Mouse (Mus musculus) kidney, postnatal 0 days (tissue): Measurements from ENCODE around the gene Trappc6a. TPM values are rescaled to one million over a fixed set of nuclear protein-coding genes. Genes with fewer than 3 reads are reported as not detected.

Experiments
- ATAC-seq: fragments of 200-750 bp; cut with Nextera tagmentation; replicated peaks from 2 replicates; pipeline ENCODE4 v1.8.0; 2017; ENCODE audit warnings: low read depth, moderate number of reproducible peaks, moderate TSS enrichment, moderate library complexity; ENCODE audit not compliant: low FRiP score
- DNase-seq: peaks from one replicate; pipeline ENCODE4 v3.0.0-alpha.2; 2016; ENCODE audit warnings: low spot score
- H3K27ac ChIP-seq: fragments of 300-500 bp; sonication (generic); 2 replicates; pipeline ENCODE4 v1.5.1; 2014; ENCODE audit warnings: mild to moderate bottlenecking
- H3K27me3 ChIP-seq: fragments of 300-500 bp; sonication (generic); 2 replicates; pipeline ENCODE4 v1.6.1; 2014; ENCODE audit warnings: low read length, mixed read lengths; ENCODE audit not compliant: insufficient read depth
- H3K36me3 ChIP-seq: fragments of 300-500 bp; sonication (generic); 2 replicates; pipeline ENCODE4 v1.6.1; 2014; ENCODE audit warnings: low read length, mixed read lengths; ENCODE audit not compliant: insufficient read depth
- H3K4me1 ChIP-seq: fragments of 300-500 bp; sonication (generic); replicated peaks from 2 replicates; pipeline ENCODE4 v1.6.1; 2014; ENCODE audit warnings: antibody characterized with exemption, low read length, mixed read lengths; ENCODE audit not compliant: insufficient read depth
- H3K4me2 ChIP-seq: fragments of 300-500 bp; sonication (generic); 2 replicates; pipeline ENCODE4 v1.6.1; 2014; ENCODE audit warnings: mild to moderate bottlenecking, low read length, moderate library complexity, mixed read lengths
- H3K4me3 ChIP-seq: fragments of 300-500 bp; sonication (generic); replicated peaks from 2 replicates; pipeline ENCODE4 v1.5.1; 2014; ENCODE audit warnings: low read depth, low read length
- H3K9ac ChIP-seq: fragments of 300-500 bp; sonication (generic); 2 replicates; pipeline ENCODE4 v1.6.1; 2014; ENCODE audit warnings: low read depth, low read length
- H3K9me3 ChIP-seq: fragments of 300-500 bp; sonication (generic); replicated peaks from 2 replicates; pipeline ENCODE4 v1.6.1; 2016; ENCODE audit warnings: low read length, inconsistent platforms, mixed read lengths
- CTCF ChIP-seq: IDR thresholded peaks from 2 replicates; pipeline ENCODE4 v1.5.1; 2016; ENCODE audit warnings: antibody characterized with exemption, low read depth, mild to moderate bottlenecking, moderate library complexity
- WGBS: fragments of 180-500 bp; shearing (Covaris S2); extraction: QIAGEN DNeasy Blood & Tissue Kit; methylation state at CpG from one replicate; pipeline ENCODE4 v1.1.7; 2014; 5-methylcytosine and 5-hydroxymethylcytosine counted together
- polyA plus RNA-seq: library from polyadenylated mRNA; unstranded; fragments of >200 nt; fragmentation: Nextera tagmentation; extraction: Ambion mirVana; gene quantifications from 2 replicates; pipeline ENCODE4 v1.2.1, GENCODE M21; 2015

Gene Trappc6a
- polyA plus RNA-seq, 1 experiment from 2014 or later: 91.7 TPM

GRCm38 (mm10) chr7:19485488-19485887, 22.7 kb upstream of the Trappc6a start:
- no peak overlapping the region for H3K27ac ChIP-seq

GRCm38 (mm10) chr7:19486549-19486948, 21.6 kb upstream of the Trappc6a start:
- ATAC-seq (no peak), DNase-seq (no peak)
- H3K36me3 ChIP-seq: no peaks in the 10 kb centered on the region
- no peak overlapping the region for H3K4me3 ChIP-seq
- no peak for TF ChIP-seq CTCF
- H3K4me2 ChIP-seq: no peak overlapping the region
- H3K9me3 ChIP-seq: no peaks in the 10 kb centered on the region
- no peak overlapping the region for H3K27ac ChIP-seq
- peaks cover 17% of the 10 kb centered on the region for H3K27me3 ChIP-seq
- 94% methylated on average over 7 of the region's 7 CpGs for WGBS
- no peaks in the 10 kb centered on the region; the same call in 1 of the 2 replicates for H3K4me1 ChIP-seq
- H3K9ac ChIP-seq: no peak overlapping the region

More at GRCm38 (mm10) chr7:19485488-19485887, 22.7 kb upstream of the Trappc6a start:
- Histone ChIP-seq H3K4me3 (no peak overlapping the region), H3K9me3 (no peaks in the 10 kb centered on the region), H3K9ac (no peak overlapping the region), H3K36me3 (no peaks in the 10 kb centered on the region), H3K4me1 (no peaks in the 10 kb centered on the region; the same call in 1 of the 2 replicates), H3K4me2 (no peak overlapping the region), H3K27me3 (peaks cover 15% of the 10 kb centered on the region)
- ATAC-seq (no peak), DNase-seq (no peak)
- no peak for TF ChIP-seq CTCF
- 100% methylated on average over 1 of the region's 1 CpGs for WGBS

GRCm38 (mm10) chr7:19489525-19489924, 18.7 kb upstream of the Trappc6a start:
- DNase-seq (no peak), ATAC-seq (no peak)
- H3K27ac ChIP-seq: no peak overlapping the region
- H3K27me3 ChIP-seq: peaks cover 17% of the 10 kb centered on the region
- no peaks in the 10 kb centered on the region for H3K36me3 ChIP-seq
- H3K9ac ChIP-seq: no peak overlapping the region
- H3K9me3 ChIP-seq: no peaks in the 10 kb centered on the region
- H3K4me2 ChIP-seq: peak overlapping the region; percentile 35; the same call in 1 of the 2 replicates
- 17% methylated on average over 31 of the region's 31 CpGs for WGBS
- TF ChIP-seq CTCF: no peak
- H3K4me3 ChIP-seq: 0 out of 2 replicates have a peak overlapping the region, but pooled peaks have one; percentile 14
- H3K4me1 ChIP-seq: no peaks in the 10 kb centered on the region; the same call in 1 of the 2 replicates

GRCm38 (mm10) chr7:19491731-19492130, 16.5 kb upstream of the Trappc6a start:
- H3K9ac ChIP-seq: no peak overlapping the region; the same call in 1 of the 2 replicates
- peaks cover 17% of the 10 kb centered on the region for H3K27me3 ChIP-seq
- DNase-seq: peak; percentile 70
- TF ChIP-seq CTCF: peak; percentile 53; the same call in 1 of the 2 replicates
- H3K4me2 ChIP-seq: peak overlapping the region; percentile 45
- H3K4me1 ChIP-seq: no peaks in the 10 kb centered on the region; the same call in none of the 2 replicates
- H3K36me3 ChIP-seq: no peaks in the 10 kb centered on the region
- 0 out of 2 replicates have a peak overlapping the region, but pooled peaks have one; percentile 32 for H3K27ac ChIP-seq
- peak overlapping the region; percentile 19; the same call in 1 of the 2 replicates for H3K4me3 ChIP-seq
- WGBS: 2% methylated on average over 25 of the region's 26 CpGs
- no peak for ATAC-seq
- no peaks in the 10 kb centered on the region for H3K9me3 ChIP-seq

GRCm38 (mm10) chr7:19494751-19495474, 13.3 kb upstream of the Trappc6a start:
- H3K27me3 ChIP-seq: peaks cover 3% of the 10 kb centered on the region; the same call in 1 of the 2 replicates
- WGBS: 81% methylated on average over 25 of the region's 25 CpGs
- TF ChIP-seq CTCF: no peak
- H3K4me2 ChIP-seq: no peak overlapping the region
- no peak overlapping the region for H3K4me3 ChIP-seq
- H3K36me3 ChIP-seq: no peaks in the 10 kb centered on the region
- peak overlapping the region; percentile 47; the same call in 1 of the 2 replicates for H3K27ac ChIP-seq
- no peaks in the 10 kb centered on the region for H3K9me3 ChIP-seq
- no peaks in the 10 kb centered on the region; the same call in 1 of the 2 replicates for H3K4me1 ChIP-seq
- ATAC-seq (no peak), DNase-seq (no peak)
- H3K9ac ChIP-seq: no peak overlapping the region

GRCm38 (mm10) chr7:19495521-19496213, 12.5 kb upstream of the Trappc6a start:
- ATAC-seq (peak; percentile 29; the same call in 1 of the 2 replicates), DNase-seq (no peak)
- 35% methylated on average over 20 of the region's 20 CpGs for whole genome bisulfite sequencing

More at GRCm38 (mm10) chr7:19495521-19496213, 12.5 kb upstream of the Trappc6a start:
- H3K4me3 ChIP-seq: no peak overlapping the region
- H3K36me3 ChIP-seq: no peaks in the 10 kb centered on the region
- no peak for TF ChIP-seq CTCF
- no peak overlapping the region for H3K4me2 ChIP-seq
- H3K9ac ChIP-seq: no peak overlapping the region
- H3K27ac ChIP-seq: 0 out of 2 replicates have a peak overlapping the region, but pooled peaks have one; percentile 47
- H3K27me3 ChIP-seq: peaks cover under 1% of the 10 kb centered on the region; the same call in 1 of the 2 replicates
- H3K9me3 ChIP-seq: no peaks in the 10 kb centered on the region
- no peaks in the 10 kb centered on the region; the same call in 1 of the 2 replicates for H3K4me1 ChIP-seq
